Mouse (Mus musculus): ENCODE data around the gene Ankrd13d.
A peak's percentile ranks its signal among the peaks of the same experiment; 100 is the strongest.

Ankrd13d gene

GRCm38 (mm10) chr19:4300852-4301734 is 18.2 kb upstream of the Ankrd13d start:
- DNase-seq: no peak

DNA sequence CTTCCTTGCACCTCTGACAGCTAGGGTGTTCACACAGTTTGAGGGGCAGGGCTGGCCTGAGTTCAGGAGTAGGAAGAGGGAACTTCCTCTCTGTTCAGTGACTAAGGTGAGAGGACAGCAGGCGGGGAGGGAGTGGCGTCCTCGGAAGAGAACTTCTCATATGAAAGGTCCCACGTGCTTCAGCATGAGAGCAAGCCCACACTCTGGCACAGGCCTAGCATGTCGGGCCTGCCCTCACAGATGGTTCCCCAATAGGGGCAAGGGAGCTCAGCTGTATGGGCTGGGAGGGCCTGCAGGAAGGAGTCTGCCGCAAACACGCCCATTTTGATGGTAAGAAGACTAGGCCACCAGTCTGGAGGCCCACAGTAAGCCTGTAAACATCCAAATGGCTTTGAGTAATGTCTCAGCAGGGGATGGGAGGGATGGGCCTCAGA is 17.4 kb upstream of the Ankrd13d start:
- peak in 1 of 2 experiments; percentile 49 for DNase-seq

DNA sequence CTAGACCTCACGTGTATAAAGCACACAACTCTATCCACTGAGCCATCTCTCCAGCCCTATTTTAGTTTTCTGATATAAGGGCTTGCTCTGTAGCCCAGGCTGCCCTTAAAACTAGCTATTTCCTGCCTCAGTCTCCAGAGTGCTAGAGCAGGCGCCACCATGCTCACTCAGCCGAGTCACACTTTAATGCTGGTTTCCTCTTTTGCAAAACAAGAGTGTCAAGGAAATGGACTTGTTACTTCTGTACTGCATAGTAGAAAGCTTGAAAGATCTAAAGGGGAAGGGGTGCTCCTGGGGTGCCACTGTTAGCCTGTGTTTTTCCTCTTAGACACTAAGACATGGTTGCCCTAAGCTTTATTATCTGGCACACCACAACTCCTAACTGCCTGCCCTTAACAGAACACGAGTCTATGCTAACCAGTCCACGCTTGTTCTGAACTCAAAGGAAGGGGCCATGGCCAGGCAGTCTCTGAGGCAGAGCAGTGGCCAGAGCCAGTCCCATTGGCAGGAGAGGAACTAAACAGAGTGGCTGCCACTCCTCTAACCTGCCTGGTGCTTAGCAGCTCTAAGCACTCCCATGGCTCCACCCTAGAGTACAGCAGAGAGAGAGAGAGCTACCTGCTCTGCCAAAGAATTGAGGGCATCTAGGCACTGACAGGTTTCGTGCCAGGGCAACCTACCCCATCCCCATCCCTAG is 16.8 kb upstream of the Ankrd13d start:
- no peak for DNase-seq

- no peak for DNase-seq
Observed at GRCm38 (mm10) chr19:4299126-4299525, 16.2 kb upstream of the Ankrd13d start.

GRCm38 (mm10) chr19:4298322-4299121 is 15.6 kb upstream of the Ankrd13d start:
- DNase-seq: peak in 1 of 2 experiments; percentile 44

DNA sequence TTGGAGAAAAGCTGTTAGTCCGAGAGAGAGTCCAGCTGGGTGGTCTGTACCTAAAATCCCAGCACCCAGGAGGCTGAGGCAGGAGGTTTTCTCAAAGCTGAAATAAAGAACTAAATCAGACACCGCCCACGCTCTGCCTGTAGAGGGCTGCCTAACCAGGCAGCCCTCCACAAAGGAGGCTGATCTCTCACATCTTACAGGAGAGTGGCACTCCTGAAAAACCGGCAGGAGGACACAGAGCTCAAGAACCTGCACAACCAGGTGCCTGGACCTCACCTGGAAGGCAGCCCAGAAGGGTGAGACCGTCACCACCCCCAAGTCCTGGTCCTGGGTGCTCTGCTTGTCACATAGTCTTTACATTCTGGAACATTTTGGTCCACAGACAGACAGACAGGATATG is 14.9 kb upstream of the Ankrd13d start:
- DNase-seq: no peak

DNA sequence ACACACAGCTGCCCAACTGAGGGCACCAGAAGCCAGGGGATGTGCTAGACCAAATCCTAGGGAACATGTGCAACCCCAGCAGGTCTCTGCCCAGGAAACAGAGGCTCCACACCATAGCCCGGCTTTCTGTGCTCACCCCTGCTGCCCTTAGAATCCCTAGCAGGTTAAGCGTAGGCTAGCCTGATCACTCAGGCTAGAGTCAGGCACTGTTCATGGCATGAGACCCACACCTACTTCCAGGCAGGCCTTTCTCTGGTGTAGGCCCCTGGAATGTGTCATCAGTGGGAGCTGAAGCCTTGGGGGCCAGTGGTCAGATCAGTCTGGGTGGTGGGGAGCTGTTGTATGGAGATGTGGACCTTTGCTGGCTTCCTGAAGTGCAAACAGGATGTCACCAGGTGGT is 13.7 kb upstream of the Ankrd13d start:
- no peak for DNase-seq

- no peak for DNase-seq
Observed at GRCm38 (mm10) chr19:4295391-4295790, 12.5 kb upstream of the Ankrd13d start.

- DNase-seq: no peak
Observed at GRCm38 (mm10) chr19:4294381-4295097, 11.6 kb upstream of the Ankrd13d start.

DNA sequence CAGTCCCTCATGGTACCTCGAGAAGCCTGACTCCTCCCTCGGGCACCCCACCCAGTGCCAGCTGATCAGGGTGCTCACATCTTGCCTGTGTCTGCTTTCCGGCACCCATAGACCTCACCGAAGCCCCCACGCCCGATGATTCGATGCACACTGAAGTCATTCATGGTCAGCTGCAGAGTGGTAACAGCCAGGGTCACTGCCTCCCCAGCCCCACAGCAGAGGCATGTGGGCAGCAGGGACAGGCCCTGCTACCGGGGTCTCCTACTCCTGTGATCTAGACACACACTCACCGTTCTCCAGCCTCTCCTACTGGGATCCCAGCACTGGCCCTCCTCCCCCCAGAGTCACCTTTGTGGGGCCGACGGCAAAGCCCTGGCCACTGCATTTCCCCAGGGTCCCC is 8.2 kb upstream of the Ankrd13d start:
- no peak for DNase-seq

GRCm38 (mm10) chr19:4290749-4291148 is 7.8 kb upstream of the Ankrd13d start:
- DNase-seq: no peak

GRCm38 (mm10) chr19:4283653-4284052 is 716 bp upstream of the Ankrd13d start:
- DNase-seq: no peak

- no peak for DNase-seq
Observed at GRCm38 (mm10) chr19:4280425-4280824, 2.5 kb downstream of the Ankrd13d start.

DNA sequence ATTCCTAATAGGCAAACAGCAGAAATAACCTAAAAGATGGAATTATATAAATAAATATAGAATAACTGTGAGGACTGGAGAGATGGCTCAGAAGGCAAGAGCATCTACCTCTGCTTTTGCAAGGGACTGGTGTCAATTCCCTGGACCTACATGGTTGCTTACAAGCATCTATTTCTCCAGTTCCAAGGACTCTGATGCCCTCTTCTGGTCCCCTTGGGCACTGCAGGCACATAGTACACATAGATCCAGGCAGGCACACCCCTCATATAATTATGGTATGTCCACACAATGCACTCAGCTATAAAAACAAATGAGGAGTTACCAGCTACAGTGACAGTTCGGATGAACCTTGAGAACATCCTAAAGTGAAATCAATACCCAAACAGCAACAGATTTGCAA is 3.5 kb downstream of the Ankrd13d start:
- DNase-seq: no peak

DNA sequence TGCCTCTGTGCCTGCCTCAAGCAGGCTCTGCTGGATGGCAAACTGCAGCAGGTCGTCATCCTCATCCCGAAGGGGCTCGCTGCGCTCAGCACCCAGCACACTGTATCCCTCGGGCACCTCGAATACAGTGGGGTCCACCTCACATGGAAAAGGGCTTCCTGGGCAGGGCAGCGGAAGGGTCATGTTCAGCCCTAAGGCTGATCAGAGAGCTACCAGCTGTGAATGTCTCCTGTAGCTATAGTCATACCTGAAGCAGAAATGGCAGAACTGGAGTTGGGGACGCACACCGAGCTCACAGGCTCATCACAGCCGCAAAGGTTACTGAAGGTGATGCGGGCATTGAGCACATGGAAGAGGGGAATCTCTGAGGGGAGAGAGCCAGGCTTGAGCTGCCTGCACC is 12.0 kb downstream of the Ankrd13d start:
- DNase-seq: no peak

DNA sequence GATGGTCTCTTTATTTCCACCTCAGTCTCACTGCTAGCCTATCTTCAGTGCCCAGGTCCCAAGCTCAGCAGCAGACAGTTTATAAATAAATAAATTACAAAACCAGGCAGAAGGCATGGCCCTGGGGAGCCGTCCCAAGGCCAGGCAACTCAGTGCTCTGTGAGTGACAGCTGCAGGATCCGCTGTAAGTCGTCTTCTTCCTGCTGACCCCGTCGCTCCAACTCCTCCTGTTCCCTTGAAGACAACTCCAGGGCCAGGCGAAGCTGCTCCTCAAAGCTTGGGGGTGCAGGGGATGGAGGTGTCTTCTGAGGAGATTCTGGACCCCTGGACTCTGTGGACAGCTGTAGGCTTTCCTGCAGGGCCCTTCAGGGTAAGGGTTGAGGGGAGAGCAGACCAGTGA is 12.8 kb downstream of the Ankrd13d start:
- DNase-seq: peak in 1 of 2 experiments; percentile 19

- peak; percentile 83 to 85 for DNase-seq
Observed at GRCm38 (mm10) chr19:4268566-4269361, 14.2 kb downstream of the Ankrd13d start, which contains the start of gene Ssh3. Gene Ssh3 (minus strand): TSS chr19:4269180.

DNA sequence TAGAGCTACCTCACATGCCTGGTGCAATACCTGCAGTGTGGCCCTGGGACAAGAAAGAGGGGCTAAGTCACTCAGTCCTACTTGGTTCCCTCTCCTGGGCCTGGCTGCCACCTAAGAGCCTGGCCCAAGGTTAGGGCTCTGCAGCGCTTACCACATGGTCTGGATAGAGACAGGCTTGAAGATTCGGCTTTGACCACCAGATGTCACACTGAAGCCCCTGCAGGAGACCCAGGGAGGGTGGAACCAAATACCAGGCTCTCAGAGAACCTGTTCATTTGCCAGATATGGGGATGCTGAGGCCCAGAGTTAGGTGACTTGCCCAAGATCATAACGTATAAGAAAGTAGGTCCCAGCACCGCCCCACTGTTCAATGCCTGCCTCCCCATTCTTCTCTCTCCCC is 17.0 kb downstream of the Ankrd13d start:
- DNase-seq: no peak

- DNase-seq: no peak
Observed at GRCm38 (mm10) chr19:4264171-4264780, 18.7 kb downstream of the Ankrd13d start.

DNA sequence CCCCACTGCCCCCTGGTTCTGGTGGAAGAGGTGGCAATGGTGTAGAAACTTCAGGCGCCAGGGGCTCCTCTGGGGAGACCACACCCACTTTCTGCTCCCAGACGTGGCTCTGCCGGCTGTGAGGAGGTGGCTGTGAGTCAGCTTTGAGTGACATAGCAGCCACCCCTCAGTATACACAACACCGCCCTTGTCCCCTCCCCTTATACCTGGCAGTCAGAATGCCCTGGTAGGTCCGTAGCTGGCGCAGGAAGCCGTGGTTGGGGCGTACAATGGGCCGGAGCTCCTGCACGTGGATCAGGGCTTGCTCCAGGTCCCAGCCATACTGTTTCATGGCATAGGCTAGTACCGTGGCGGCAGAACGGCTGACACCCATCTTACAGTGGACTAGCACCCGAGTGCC is 19.2 kb downstream of the Ankrd13d start:
- no peak for DNase-seq

DNA sequence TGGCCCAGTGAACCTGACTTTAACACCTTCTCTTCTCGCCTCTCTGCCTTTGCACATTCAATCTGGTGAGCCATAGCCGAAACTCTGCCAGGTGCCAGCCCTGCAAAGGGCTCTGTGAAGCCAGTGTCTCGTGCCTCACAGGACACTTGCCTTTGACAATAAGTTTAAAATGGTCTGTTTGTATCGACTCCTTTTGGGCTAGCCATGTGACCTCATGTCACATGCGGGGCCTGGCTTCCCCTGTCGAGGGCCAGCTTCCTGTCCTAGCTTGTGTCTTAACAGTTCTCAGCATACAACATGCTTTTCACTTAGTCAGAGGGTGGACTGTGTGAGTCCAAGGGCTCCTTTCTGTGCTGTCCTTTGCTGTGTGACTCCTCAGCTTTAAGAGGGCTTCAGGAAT is 20.2 kb downstream of the Ankrd13d start:
- DNase-seq: no peak
